ENCODE assay signal across 51 mouse cellular contexts in the genomic region with DNA sequence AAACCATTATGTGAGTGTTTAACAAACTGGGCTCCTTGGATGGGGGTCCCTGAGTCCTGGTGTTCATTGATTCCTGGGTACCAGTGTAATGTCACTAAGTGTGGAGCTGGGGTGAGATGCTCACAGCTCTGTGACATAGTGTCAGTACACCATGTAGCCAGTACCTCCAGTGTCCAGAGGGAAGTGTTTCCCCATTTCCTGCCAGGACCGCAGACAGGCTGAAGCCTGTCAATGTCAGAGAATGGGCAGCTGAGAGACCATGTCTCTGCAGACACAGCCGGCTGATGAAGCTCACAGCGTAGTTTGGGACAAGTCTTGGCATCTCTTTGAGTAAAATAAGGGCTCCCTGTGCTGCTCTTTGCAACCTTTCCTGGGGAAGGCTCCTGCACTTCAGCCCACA. TPM values are rescaled to one million over a fixed set of nuclear protein-coding genes. Genes with fewer than 3 reads are reported as not detected.
"Had no signal": no experiment of that assay in that cellular context is flagged by ENCODE, and none has a peak within 500 bp of the region (broad histone marks: within the 10 kb centered on the region; RNA-seq: fewer than 3 reads in every experiment).

No protein-coding gene starts in this region.

- H3K4me2 ChIP-seq: heart, embryonic 11.5 days; heart, embryonic 12.5 days; heart, embryonic 13.5 days; heart, embryonic 15.5 days; hindbrain, embryonic 12.5 days; hindbrain, embryonic 13.5 days; hindbrain, embryonic 14.5 days; hindbrain, embryonic 15.5 days; intestine, embryonic 15.5 days; kidney, embryonic 15.5 days had no signal

- DNase-seq: heart, postnatal 10 days; heart, postnatal 14 days; heart, postnatal 36 days; heart, postnatal 4 days; kidney, adult 11 months; kidney, adult 18-20 months; kidney, adult 2 months; kidney, adult 8-10 months; kidney, adult 9 months; kidney, postnatal 10 days; kidney, postnatal 14 days; kidney, postnatal 25 days; kidney, postnatal 36 days; kidney, postnatal 4 days; layer of hippocampus, adult 9-11 months; layer of hippocampus, postnatal 36 days had no signal

- H3K4me3 ChIP-seq: heart, embryonic 10.5 days; heart, embryonic 12.5 days; heart, embryonic 13.5 days; heart, embryonic 15.5 days; hindbrain, embryonic 10.5 days; hindbrain, embryonic 12.5 days; hindbrain, embryonic 13.5 days; hindbrain, embryonic 15.5 days; intestine, embryonic 15.5 days; kidney, embryonic 15.5 days; layer of hippocampus, adult 2 months had no signal

- H3K9me3 ChIP-seq: heart, embryonic 10.5 days; heart, embryonic 12.5 days; heart, embryonic 13.5 days; heart, embryonic 15.5 days; hindbrain, embryonic 10.5 days; hindbrain, embryonic 12.5 days; hindbrain, embryonic 13.5 days; hindbrain, embryonic 15.5 days; intestine, embryonic 15.5 days; kidney, embryonic 15.5 days had no signal

- H3K27ac ChIP-seq: heart, embryonic 10.5 days; heart, embryonic 15.5 days; hindbrain, embryonic 10.5 days; hindbrain, embryonic 12.5 days; hindbrain, embryonic 13.5 days; hindbrain, embryonic 14.5 days; hindbrain, embryonic 15.5 days; hindbrain, postnatal 0 days; intestine, embryonic 15.5 days; kidney, embryonic 15.5 days; kidney, postnatal 0 days; layer of hippocampus, adult 2 months had no signal

- H3K9ac ChIP-seq: heart, embryonic 12.5 days; heart, embryonic 13.5 days; heart, embryonic 15.5 days; hindbrain, embryonic 12.5 days; hindbrain, embryonic 13.5 days; hindbrain, embryonic 14.5 days; hindbrain, embryonic 15.5 days; intestine, embryonic 15.5 days; kidney, embryonic 15.5 days had no signal

- ATAC-seq: hindbrain, embryonic 16.5 days; hindbrain, postnatal 0 days; inflammation-experienced regulatory T-cells, adult 6 months; intestine, embryonic 15.5 days; intestine, embryonic 16.5 days; intestine, postnatal 0 days had no signal

- H3K36me3 ChIP-seq: heart, embryonic 10.5 days; heart, embryonic 12.5 days; heart, embryonic 13.5 days; heart, embryonic 15.5 days; hindbrain, embryonic 10.5 days; hindbrain, embryonic 12.5 days; hindbrain, embryonic 13.5 days; hindbrain, embryonic 15.5 days; intestine, embryonic 15.5 days; kidney, embryonic 15.5 days had no signal

- H3K27me3 ChIP-seq: heart, embryonic 12.5 days; heart, embryonic 13.5 days; heart, embryonic 15.5 days; hindbrain, embryonic 12.5 days; hindbrain, embryonic 13.5 days; hindbrain, embryonic 15.5 days; intestine, embryonic 15.5 days; kidney, embryonic 15.5 days had no signal

RNA-seq across cellular contexts. Expression of gene 1700016D06Rik, which starts 51.5 kb away (rescaled TPM):
- total RNA-seq: heart, adult 8-10 months; heart, postnatal 10 days; heart, postnatal 14 days; heart, postnatal 25 days; heart, postnatal 36 days; heart, postnatal 4 days; hematopoietic stem cell, adult 5-6 weeks; hindbrain, postnatal 0 days; layer of hippocampus, adult 18-20 months; layer of hippocampus, adult 2 months; layer of hippocampus, adult 8-10 months; layer of hippocampus, postnatal 10 days; layer of hippocampus, postnatal 14 days; layer of hippocampus, postnatal 25 days; layer of hippocampus, postnatal 36 days had no signal
- polyA plus RNA-seq: heart, embryonic 10.5 days; heart, embryonic 11.5 days; heart, embryonic 12.5 days; heart, embryonic 13.5 days; heart, embryonic 14.5 days; heart, embryonic 15.5 days; heart, embryonic 16.5 days; heart, postnatal 0 days; hindbrain, embryonic 11.5 days; hindbrain, embryonic 12.5 days; hindbrain, embryonic 13.5 days; hindbrain, embryonic 14.5 days; hindbrain, embryonic 15.5 days; hindbrain, embryonic 16.5 days; hindbrain, postnatal 0 days; inflammation-experienced regulatory T-cells, adult 6 months; intestine, embryonic 14.5 days; intestine, embryonic 15.5 days; intestine, embryonic 16.5 days; intestine, postnatal 0 days; kidney, adult 2 months; kidney, embryonic 14.5 days; kidney, embryonic 15.5 days; kidney, embryonic 16.5 days; kidney, postnatal 0 days; large intestine, adult 2 months had no signal
